ENCODE assay signal across 8 mouse cellular contexts in genomic region chr6:114883261-114883740, GRCm38 (mm10).
A peak's percentile ranks its signal among the peaks of the same experiment; 100 is the strongest.
DNase-seq lines count a peak whose midpoint lies in the region; ATAC-seq and TF ChIP-seq lines count a peak whose summit lies in the region.

No protein-coding gene starts in this region.

- H3K9me3 ChIP-seq in forebrain, embryonic 10.5 days, result peaks cover 3% of the 10 kb centered on the region; the same call in 1 of the 2 replicates
- no peaks in the 10 kb centered on the region for H3K9me3 ChIP-seq in heart, embryonic 16.5 days (replicated peaks; ENCODE audit: control insufficient read depth, low read length)
- H3K9me3 ChIP-seq in kidney, postnatal 0 days (replicated peaks; ENCODE audit: low read length), result no peaks in the 10 kb centered on the region
- no peaks in the 10 kb centered on the region for H3K9me3 ChIP-seq in midbrain, postnatal 0 days (ENCODE audit: low read length)

- H3K79me2 ChIP-seq in liver, adult 2 months (ENCODE audit: control insufficient read depth, insufficient read depth, low read length), result peaks cover 73% of the 10 kb centered on the region

- ATAC-seq in heart, embryonic 16.5 days (replicated peaks; ENCODE audit: extremely low read depth, insufficient read depth, low FRiP score), result peak; percentile 61
- peak; percentile 71 for ATAC-seq in kidney, postnatal 0 days (replicated peaks; ENCODE audit: low FRiP score, low read depth)
- ATAC-seq in midbrain, postnatal 0 days (ENCODE audit: low FRiP score), result peak; percentile 90

- 1% methylated on average over 9 of the region's 9 CpGs for WGBS in forebrain, embryonic 10.5 days
- WGBS in heart, embryonic 16.5 days, result 10% methylated on average over 9 of the region's 9 CpGs
- 4% methylated on average over 9 of the region's 9 CpGs for WGBS in kidney, postnatal 0 days
- WGBS in liver, adult 2 months, result 20% methylated on average over 9 of the region's 9 CpGs
- WGBS in midbrain, postnatal 0 days, result 2% methylated on average over 9 of the region's 9 CpGs

- peak; percentile 30 for DNase-seq in urinary bladder, postnatal 25 days (ENCODE audit: low spot score)
- DNase-seq in urinary bladder, adult 18-20 months (ENCODE audit: low spot score in 2 of 2), result no peak
- DNase-seq in forebrain, embryonic 10.5 days (ENCODE audit: extremely low spot score, low spot score), result peak; percentile 90
- DNase-seq in kidney, postnatal 0 days (ENCODE audit: low spot score), result peak; percentile 91
- DNase-seq in liver, adult 2 months (ENCODE audit: extremely low read depth, low read depth, low spot score), result peak; percentile 54
- peak; percentile 93 for DNase-seq in midbrain, postnatal 0 days (ENCODE audit: low spot score)
- DNase-seq in telencephalon, adult 2 months (ENCODE audit: low read depth, low spot score), result peak; percentile 76

- peak overlapping the region; percentile 96 for H3K27ac ChIP-seq in forebrain, embryonic 10.5 days
- peak overlapping the region; percentile 90 for H3K27ac ChIP-seq in heart, embryonic 16.5 days (ENCODE audit: low read length)
- H3K27ac ChIP-seq in kidney, postnatal 0 days, result peak overlapping the region; percentile 89
- peak overlapping the region; percentile 64 for H3K27ac ChIP-seq in liver, adult 2 months (replicated peaks; ENCODE audit: insufficient read depth, low read depth, low read length)
- peak overlapping the region; percentile 85 for H3K27ac ChIP-seq in midbrain, postnatal 0 days (ENCODE audit: low read depth, low read length)

- H3K4me1 ChIP-seq in forebrain, embryonic 10.5 days, result peaks cover 96% of the 10 kb centered on the region
- peaks cover 79% of the 10 kb centered on the region for H3K4me1 ChIP-seq in heart, embryonic 16.5 days (ENCODE audit: control insufficient read depth, insufficient read depth, low read length)
- H3K4me1 ChIP-seq in kidney, postnatal 0 days (replicated peaks; ENCODE audit: insufficient read depth, low read length), result peaks cover 49% of the 10 kb centered on the region
- peaks cover 41% of the 10 kb centered on the region for H3K4me1 ChIP-seq in liver, adult 2 months (ENCODE audit: control insufficient read depth, insufficient read depth, low read length)
- H3K4me1 ChIP-seq in midbrain, postnatal 0 days (ENCODE audit: insufficient read depth, low read length), result peaks cover 22% of the 10 kb centered on the region; the same call in 1 of the 2 replicates

- no peak for TF ChIP-seq CTCF in kidney, postnatal 0 days (IDR thresholded peaks at IDR 0.05; ENCODE audit: low read depth)
- no peak for TF ChIP-seq CTCF in liver, adult 2 months (IDR thresholded peaks at IDR 0.05; ENCODE audit: low read depth, low read length)
- TF ChIP-seq CTCF in midbrain, postnatal 0 days (IDR thresholded peaks at IDR 0.05), result no peak

- no peak for TF ChIP-seq POLR2A in liver, adult 2 months (IDR thresholded peaks at IDR 0.05; ENCODE audit: extremely low read depth, insufficient read depth, low read length)

- peak overlapping the region; percentile 56 for H3K9ac ChIP-seq in heart, embryonic 16.5 days (ENCODE audit: low read length)
- H3K9ac ChIP-seq in kidney, postnatal 0 days (ENCODE audit: low read depth, low read length), result peak overlapping the region; percentile 32; the same call in 1 of the 2 replicates
- no peak overlapping the region; the same call in 1 of the 2 replicates for H3K9ac ChIP-seq in liver, adult 2 months (ENCODE audit: low read depth, low read length)
- H3K9ac ChIP-seq in midbrain, postnatal 0 days (replicated peaks; ENCODE audit: low read length, poor library complexity, severe bottlenecking), result peak overlapping the region; percentile 34; the same call in 1 of the 2 replicates

- H3K36me3 ChIP-seq in forebrain, embryonic 10.5 days (replicated peaks), result peaks cover 62% of the 10 kb centered on the region
- peaks cover 3% of the 10 kb centered on the region; the same call in 1 of the 2 replicates for H3K36me3 ChIP-seq in heart, embryonic 16.5 days (ENCODE audit: control insufficient read depth, insufficient read depth)
- 0 out of 2 replicates have a peak, but pooled peaks cover 4% of the 10 kb centered on the region for H3K36me3 ChIP-seq in kidney, postnatal 0 days (ENCODE audit: insufficient read depth, low read length)
- H3K36me3 ChIP-seq in liver, adult 2 months (ENCODE audit: control insufficient read depth, insufficient read depth, low read length), result no peaks in the 10 kb centered on the region; the same call in 1 of the 2 replicates
- no peaks in the 10 kb centered on the region for H3K36me3 ChIP-seq in midbrain, postnatal 0 days (ENCODE audit: insufficient read depth, low read length)

- H3K4me2 ChIP-seq in heart, embryonic 16.5 days (ENCODE audit: low read depth, low read length), result no peak overlapping the region; the same call in 1 of the 2 replicates
- H3K4me2 ChIP-seq in kidney, postnatal 0 days (ENCODE audit: low read length), result peak overlapping the region; percentile 14; the same call in 1 of the 2 replicates
- H3K4me2 ChIP-seq in midbrain, postnatal 0 days (ENCODE audit: low read depth, low read length, poor library complexity, severe bottlenecking), result no peak overlapping the region

- no peaks in the 10 kb centered on the region for H3K27me3 ChIP-seq in forebrain, embryonic 10.5 days (ENCODE audit: poor library complexity, severe bottlenecking)
- H3K27me3 ChIP-seq in heart, embryonic 16.5 days (ENCODE audit: control insufficient read depth, insufficient read depth, low read length), result no peaks in the 10 kb centered on the region
- no peaks in the 10 kb centered on the region for H3K27me3 ChIP-seq in kidney, postnatal 0 days (ENCODE audit: insufficient read depth, low read length)
- H3K27me3 ChIP-seq in liver, adult 2 months (ENCODE audit: control insufficient read depth, insufficient read depth, low read length), result no peaks in the 10 kb centered on the region
- no peaks in the 10 kb centered on the region for H3K27me3 ChIP-seq in midbrain, postnatal 0 days (ENCODE audit: insufficient read depth, low read length)

- H3K4me3 ChIP-seq in forebrain, embryonic 10.5 days, result peak overlapping the region; percentile 34
- H3K4me3 ChIP-seq in heart, embryonic 16.5 days (ENCODE audit: low read length), result no peak overlapping the region
- H3K4me3 ChIP-seq in kidney, postnatal 0 days (replicated peaks; ENCODE audit: low read depth, low read length), result no peak overlapping the region
- no peak overlapping the region for H3K4me3 ChIP-seq in liver, adult 2 months (ENCODE audit: insufficient read depth, low read depth, low read length)
- H3K4me3 ChIP-seq in midbrain, postnatal 0 days (ENCODE audit: low read depth, low read length), result no peak overlapping the region

Comparison
In these comparisons a context has a peak if more than half of its experiments do, and no peak if none do; other contexts are left out.
1. DNase-seq: peak in urinary bladder, postnatal 25 days (single experiment), forebrain, embryonic 10.5 days (single experiment), kidney, postnatal 0 days (single experiment), liver, adult 2 months (single experiment), midbrain, postnatal 0 days (single experiment) and telencephalon, adult 2 months (single experiment); none in urinary bladder, adult 18-20 months (0 of 2).
2. Peak in every context shown above with its lines, with median percentiles within 50 percentile points of each other: H3K27ac ChIP-seq and ATAC-seq.